Mouse (Mus musculus) hematopoietic stem cell, adult 5-6 weeks (primary cell): ENCODE data around the gene Ptprcap. TPM values are rescaled to one million over a fixed set of nuclear protein-coding genes. Genes with fewer than 3 reads are reported as not detected.

Experiments used
- ATAC-seq, 2 experiments: fragments of 125-278 bp in 1 of 2; replicated peaks in 1 of 2; 2 replicates each; pipeline ENCODE4 v1.8.0; 2016 to 2017; ENCODE audit warnings: inconsistent platforms in 2 of 2, mild to moderate bottlenecking in 2 of 2, moderate number of reproducible peaks in 2 of 2, low read depth in 1 of 2, moderate TSS enrichment in 1 of 2; ENCODE audit not compliant: low FRiP score in 2 of 2, poor library complexity in 2 of 2, severe bottlenecking in 2 of 2, insufficient read depth in 1 of 2, low TSS enrichment in 1 of 2
- total RNA-seq: library from RNA; stranded (forward); fragments of 172-1452, 232-1000 nt; gene quantifications from 2 replicates; pipeline ENCODE4 v1.2.3, GENCODE M21; 2017

The Ptprcap gene
- total RNA-seq, 1 experiment from 2014 or later, result 229 TPM

GRCm38 (mm10) chr19:4142416-4143173, 10.8 kb upstream of the Ptprcap start:
- ATAC-seq, result no peak

- no peak for ATAC-seq
These were observed 9.6 kb upstream of the Ptprcap start, which contains the start of gene Cabp4 for GRCm38 (mm10) chr19:4143759-4144268. Cabp4 (minus strand) TSS chr19:4144033.

- no peak for ATAC-seq
These were observed 8.6 kb upstream of the Ptprcap start for GRCm38 (mm10) chr19:4144550-4145498.

GRCm38 (mm10) chr19:4145936-4146335, 7.5 kb upstream of the Ptprcap start:
- no peak for ATAC-seq

GRCm38 (mm10) chr19:4146366-4147021, 6.9 kb upstream of the Ptprcap start:
- ATAC-seq, result no peak

GRCm38 (mm10) chr19:4147022-4147405, 6.4 kb upstream of the Ptprcap start:
- no peak for ATAC-seq

- no peak for ATAC-seq
These were observed 5.5 kb upstream of the Ptprcap start for GRCm38 (mm10) chr19:4147782-4148490.

GRCm38 (mm10) chr19:4148491-4148806, 5.0 kb upstream of the Ptprcap start, which contains the start of gene Coro1b:
Coro1b (plus strand) TSS chr19:4148619.
- peak; percentile 87 to 89 for ATAC-seq

GRCm38 (mm10) chr19:4148819-4149218, 4.6 kb upstream of the Ptprcap start:
- no peak; a peak in 1 of 4 replicates for ATAC-seq

GRCm38 (mm10) chr19:4149283-4149682, 4.1 kb upstream of the Ptprcap start:
- no peak for ATAC-seq

- no peak for ATAC-seq
These were observed 3.5 kb upstream of the Ptprcap start for GRCm38 (mm10) chr19:4149764-4150461.

GRCm38 (mm10) chr19:4150567-4151487, 2.6 kb upstream of the Ptprcap start:
- no peak for ATAC-seq

GRCm38 (mm10) chr19:4151488-4151860, 1.9 kb upstream of the Ptprcap start:
- ATAC-seq, result no peak

- ATAC-seq, result no peak
These were observed 1.5 kb upstream of the Ptprcap start for GRCm38 (mm10) chr19:4151898-4152297.

GRCm38 (mm10) chr19:4152445-4153231, 766 bp upstream of the Ptprcap start:
- no peak for ATAC-seq
